In genomic region chr8:117370009-117370408, GRCm38 (mm10) we compare ENCODE assay signal across 21 mouse cellular contexts.
DNase-seq lines count a peak whose midpoint lies in the region; ATAC-seq lines count a peak whose summit lies in the region.
"Had no signal": no experiment of that assay in that cellular context is flagged by ENCODE, and none has a peak within 500 bp of the region (broad histone marks: within the 10 kb centered on the region; RNA-seq: fewer than 3 reads in every experiment).

No protein-coding gene starts in this region.

- no peak for DNase-seq in heart, embryonic 10.5 days (ENCODE audit: low spot score)
- no peak for DNase-seq in heart, adult 9 months (ENCODE audit: low spot score in 2 of 2)
- DNase-seq in liver (no peak), 3T3-L1 (ENCODE audit: low read depth, low spot score) (peak; percentile 62), R1 (ENCODE audit: low read depth, low spot score) (peak; percentile 86)
- no peak for DNase-seq in forebrain, embryonic 10.5 days (ENCODE audit: extremely low spot score, low spot score)
- no peak for DNase-seq in thymus, postnatal 25 days
- DNase-seq: adrenal gland, adult 8-10 months; cerebellum, adult 11-12 months; gastrocnemius, postnatal 10 days; heart, adult 18-20 months; heart, postnatal 10 days; kidney, adult 2 months; kidney, postnatal 25 days; layer of hippocampus, adult 9-11 months; midbrain, embryonic 14.5 days; right cerebral cortex, adult 18-20 months; thymus, adult 18-20 months had no signal

- H3K4me2 ChIP-seq in liver, embryonic 16.5 days (ENCODE audit: low read depth, low read length) = no peak overlapping the region
- H3K4me2 ChIP-seq: hindbrain, embryonic 15.5 days had no signal

- no peak for ATAC-seq in liver, embryonic 16.5 days (ENCODE audit: low read depth)

- peaks cover 60% of the 10 kb centered on the region for H3K4me1 ChIP-seq in heart, embryonic 10.5 days
- peaks cover 50% of the 10 kb centered on the region for H3K4me1 ChIP-seq in liver, embryonic 16.5 days (ENCODE audit: control insufficient read depth, low read depth, low read length)
- peaks cover 40% of the 10 kb centered on the region for H3K4me1 ChIP-seq in forebrain, embryonic 10.5 days

- no peak overlapping the region for H3K9ac ChIP-seq in liver, embryonic 16.5 days (ENCODE audit: low read depth, low read length)
- H3K9ac ChIP-seq: hindbrain, embryonic 15.5 days had no signal

- no peaks in the 10 kb centered on the region for H3K9me3 ChIP-seq in heart, embryonic 10.5 days
- H3K9me3 ChIP-seq in liver, embryonic 16.5 days (replicated peaks; ENCODE audit: control insufficient read depth, low read length) = no peaks in the 10 kb centered on the region
- no peaks in the 10 kb centered on the region for H3K9me3 ChIP-seq in forebrain, embryonic 10.5 days
- H3K9me3 ChIP-seq: G1E; hindbrain, embryonic 15.5 days had no signal

- peak overlapping the region; percentile 32; the same call in 1 of the 2 replicates for H3K27ac ChIP-seq in heart, embryonic 10.5 days
- H3K27ac ChIP-seq in liver, embryonic 16.5 days (ENCODE audit: low read length) = 0 out of 2 replicates have a peak overlapping the region, but pooled peaks have one; percentile 3
- no peak overlapping the region for H3K27ac ChIP-seq in forebrain, embryonic 10.5 days
- H3K27ac ChIP-seq: hindbrain, embryonic 15.5 days had no signal

- no peaks in the 10 kb centered on the region for H3K27me3 ChIP-seq in heart, embryonic 10.5 days (ENCODE audit: insufficient read depth, poor library complexity, severe bottlenecking)
- no peaks in the 10 kb centered on the region for H3K27me3 ChIP-seq in liver, embryonic 16.5 days (ENCODE audit: control insufficient read depth, insufficient read depth, low read depth, low read length)
- no peaks in the 10 kb centered on the region for H3K27me3 ChIP-seq in forebrain, embryonic 10.5 days (ENCODE audit: poor library complexity, severe bottlenecking)
- H3K27me3 ChIP-seq: hindbrain, embryonic 15.5 days had no signal

- no peak overlapping the region for H3K4me3 ChIP-seq in heart, embryonic 10.5 days
- H3K4me3 ChIP-seq in liver, embryonic 16.5 days (ENCODE audit: low read depth, low read length) = no peak overlapping the region
- H3K4me3 ChIP-seq in forebrain, embryonic 10.5 days = no peak overlapping the region
- H3K4me3 ChIP-seq: hindbrain, embryonic 15.5 days had no signal

- 60% methylated on average over 8 of the region's 8 CpGs for WGBS in heart, embryonic 10.5 days
- 52% methylated on average over 8 of the region's 8 CpGs for WGBS in liver, embryonic 16.5 days (ENCODE audit: insufficient replicate concordance)
- WGBS in forebrain, embryonic 10.5 days = 81% methylated on average over 8 of the region's 8 CpGs

- H3K36me3 ChIP-seq in heart, embryonic 10.5 days = no peaks in the 10 kb centered on the region
- H3K36me3 ChIP-seq in liver, embryonic 16.5 days (ENCODE audit: control insufficient read depth, insufficient read depth) = no peaks in the 10 kb centered on the region
- H3K36me3 ChIP-seq in forebrain, embryonic 10.5 days (replicated peaks) = no peaks in the 10 kb centered on the region
- H3K36me3 ChIP-seq: hindbrain, embryonic 15.5 days had no signal

Comparison
In these comparisons a context has a peak if more than half of its experiments do, and no peak if none do; other contexts are left out.
1. DNase-seq: peak in 3T3-L1 (single experiment) and R1 (single experiment); none in heart, embryonic 10.5 days (single experiment), heart, adult 9 months (0 of 2), liver (single experiment), forebrain, embryonic 10.5 days (single experiment) and thymus, postnatal 25 days (single experiment).